Mouse (Mus musculus): Measurements from ENCODE around the gene Dexi.

The Dexi gene

DNA sequence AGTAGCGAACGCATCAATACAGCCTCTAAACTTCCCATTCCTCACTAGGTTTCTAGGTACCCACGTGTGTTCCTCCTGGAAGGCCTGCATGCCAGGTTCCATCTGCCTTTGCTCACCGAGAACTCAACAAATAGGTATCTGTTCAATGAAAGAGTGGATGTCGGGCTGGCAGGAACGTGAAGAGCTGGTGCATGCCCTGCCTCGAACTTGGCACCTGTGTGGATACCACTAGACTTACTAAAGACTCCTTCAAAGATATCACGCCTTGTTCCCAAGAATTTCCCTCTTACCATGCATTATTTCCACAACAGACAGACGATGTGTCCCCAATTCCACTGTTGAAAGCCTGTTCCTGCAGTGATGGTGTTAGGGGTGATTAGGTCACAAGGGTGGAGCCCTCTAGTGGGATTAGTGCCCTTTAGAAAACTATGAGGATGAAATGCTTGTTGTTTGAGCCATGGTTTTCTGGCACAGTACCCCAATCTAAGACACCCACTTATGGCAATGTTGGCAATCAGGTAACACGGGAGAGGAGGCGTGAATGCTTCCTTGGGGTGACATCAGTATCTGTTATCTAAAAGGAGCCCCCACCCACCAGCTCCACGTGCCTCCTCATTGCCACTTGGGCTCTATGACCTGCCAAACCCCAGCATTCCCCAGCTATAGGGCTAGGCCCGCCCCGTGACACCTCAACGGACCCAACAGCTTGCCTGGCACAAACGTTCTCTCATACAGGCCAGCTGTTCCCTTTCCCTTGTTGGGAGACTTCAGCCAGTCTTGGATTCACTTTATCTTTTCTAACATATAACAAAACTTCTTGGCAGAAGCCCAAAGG is 1.9 kb downstream of the Dexi start:
- no peak for DNase-seq

DNA sequence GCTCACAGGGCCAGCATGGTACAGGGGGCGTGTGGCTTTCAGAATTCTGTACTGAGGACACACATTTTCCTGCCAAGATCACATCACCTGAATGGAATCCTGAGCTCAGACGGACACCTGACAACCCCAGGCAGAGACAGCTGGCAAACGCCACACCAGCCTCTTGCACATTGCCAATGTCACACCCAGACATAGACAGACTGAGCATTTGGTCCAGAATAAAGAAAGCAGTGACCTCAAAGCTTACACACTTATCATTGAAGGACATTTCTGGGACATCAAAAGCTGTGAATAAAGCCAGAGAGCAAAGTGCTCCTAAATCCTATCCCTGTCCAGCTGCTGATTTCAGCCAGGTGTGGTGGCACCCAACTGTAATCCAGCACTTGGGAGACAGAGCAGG is 5.9 kb downstream of the Dexi start:
- DNase-seq = no peak

DNA sequence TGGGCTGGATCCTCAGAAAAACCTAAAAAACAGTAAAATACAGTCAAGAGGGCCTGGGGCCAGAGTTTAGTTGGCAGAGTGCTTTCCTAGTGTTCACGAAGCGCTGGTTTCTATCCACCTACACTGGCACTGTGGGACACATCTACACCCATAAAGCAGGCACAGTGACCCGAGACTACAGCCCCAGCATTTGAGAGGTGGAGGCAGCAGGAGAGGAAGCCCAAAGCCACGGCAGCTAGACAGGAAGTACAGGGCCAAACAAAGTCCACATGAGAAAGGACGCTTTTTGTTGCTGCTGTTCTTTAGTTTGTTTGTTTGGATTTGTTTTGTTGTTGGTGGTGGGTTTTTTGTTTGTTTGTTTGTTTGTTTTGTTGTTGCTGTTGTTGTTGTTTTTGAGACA is 6.5 kb downstream of the Dexi start:
- no peak for DNase-seq

GRCm38 (mm10) chr16:10534567-10534966 is 8.3 kb downstream of the Dexi start:
- no peak for DNase-seq

- no peak for DNase-seq
These were observed 9.1 kb downstream of the Dexi start for GRCm38 (mm10) chr16:10533781-10534180.

GRCm38 (mm10) chr16:10530179-10530578 is 12.7 kb downstream of the Dexi start:
- no peak for DNase-seq

GRCm38 (mm10) chr16:10528382-10528781 is 14.5 kb downstream of the Dexi start:
- DNase-seq = no peak

- no peak for DNase-seq
These were observed 15.7 kb downstream of the Dexi start for GRCm38 (mm10) chr16:10527046-10527644.

DNA sequence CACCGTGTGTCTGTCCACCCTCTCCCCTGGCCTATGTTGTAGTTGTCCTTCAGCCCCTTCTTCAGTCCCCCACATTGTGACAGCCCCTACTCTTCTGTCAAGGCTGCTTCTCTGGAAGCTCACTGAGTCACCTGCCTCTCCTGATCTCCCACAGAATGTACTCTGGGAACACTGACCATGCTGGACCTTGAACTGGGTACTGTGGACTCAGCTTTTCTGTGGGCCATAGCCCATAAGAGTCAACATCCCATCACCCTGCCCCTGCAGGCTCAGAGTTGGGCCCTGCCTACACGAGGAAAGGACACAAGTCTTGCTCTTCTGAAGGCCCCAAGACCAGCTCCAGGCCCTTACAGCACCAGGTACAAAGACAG is 17.3 kb downstream of the Dexi start:
- DNase-seq = no peak

DNA sequence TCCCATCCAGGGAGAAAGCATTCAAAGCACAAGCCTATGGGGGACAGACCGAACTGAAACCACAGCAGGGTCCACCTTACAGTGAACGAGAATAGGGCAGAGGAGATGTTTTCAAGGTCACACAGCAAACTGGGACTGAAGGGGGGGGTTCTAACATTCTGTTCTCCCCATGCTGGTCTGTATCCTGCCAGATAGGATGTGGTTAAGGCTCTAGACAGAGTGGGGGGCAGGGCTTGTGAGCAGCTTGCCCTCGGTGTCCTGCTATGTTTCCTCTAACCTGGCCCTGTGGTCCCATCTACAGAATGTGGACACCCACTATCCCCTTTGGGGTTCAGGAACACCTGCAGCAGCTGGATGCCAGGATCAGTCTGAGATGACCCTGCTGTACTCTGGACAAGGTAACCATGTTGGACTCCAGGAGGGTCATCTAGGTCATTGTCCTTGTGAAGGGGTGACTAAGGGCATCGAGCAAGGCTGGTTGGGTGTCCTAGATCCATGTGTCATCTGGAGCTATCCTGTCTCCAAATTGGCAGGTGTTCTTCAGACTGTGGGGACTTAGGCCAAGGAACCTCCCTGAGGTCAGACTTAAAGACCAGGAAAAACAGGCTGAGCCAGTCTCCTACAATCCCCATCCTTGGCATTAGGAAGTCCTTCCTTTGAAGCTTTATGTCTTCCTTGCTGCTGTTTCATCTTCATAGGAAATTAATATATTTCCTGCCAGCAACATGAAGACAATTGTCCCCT is 17.8 kb downstream of the Dexi start:
- DNase-seq = no peak

DNA sequence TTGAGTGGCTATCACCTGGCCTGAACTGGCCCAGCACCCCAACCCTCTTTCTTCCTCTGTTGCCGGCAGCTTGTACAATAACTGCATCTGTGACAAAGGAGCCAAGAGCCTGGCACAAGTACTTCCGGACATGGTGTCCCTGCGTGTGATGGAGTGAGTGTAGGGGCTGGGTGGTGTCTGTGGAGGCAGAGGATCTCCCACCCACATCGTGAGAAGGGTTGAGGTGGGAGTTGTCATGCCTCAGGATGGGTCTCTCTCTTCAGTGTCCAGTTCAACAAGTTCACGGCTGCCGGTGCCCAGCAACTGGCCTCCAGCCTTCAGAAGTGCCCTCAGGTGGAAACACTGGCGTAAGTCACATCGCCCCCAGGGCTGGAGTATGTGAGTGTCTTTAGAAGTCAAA is 19.2 kb downstream of the Dexi start:
- no peak for DNase-seq

GRCm38 (mm10) chr16:10522811-10523210 is 20.0 kb downstream of the Dexi start:
- peak; percentile 59 for DNase-seq

DNA sequence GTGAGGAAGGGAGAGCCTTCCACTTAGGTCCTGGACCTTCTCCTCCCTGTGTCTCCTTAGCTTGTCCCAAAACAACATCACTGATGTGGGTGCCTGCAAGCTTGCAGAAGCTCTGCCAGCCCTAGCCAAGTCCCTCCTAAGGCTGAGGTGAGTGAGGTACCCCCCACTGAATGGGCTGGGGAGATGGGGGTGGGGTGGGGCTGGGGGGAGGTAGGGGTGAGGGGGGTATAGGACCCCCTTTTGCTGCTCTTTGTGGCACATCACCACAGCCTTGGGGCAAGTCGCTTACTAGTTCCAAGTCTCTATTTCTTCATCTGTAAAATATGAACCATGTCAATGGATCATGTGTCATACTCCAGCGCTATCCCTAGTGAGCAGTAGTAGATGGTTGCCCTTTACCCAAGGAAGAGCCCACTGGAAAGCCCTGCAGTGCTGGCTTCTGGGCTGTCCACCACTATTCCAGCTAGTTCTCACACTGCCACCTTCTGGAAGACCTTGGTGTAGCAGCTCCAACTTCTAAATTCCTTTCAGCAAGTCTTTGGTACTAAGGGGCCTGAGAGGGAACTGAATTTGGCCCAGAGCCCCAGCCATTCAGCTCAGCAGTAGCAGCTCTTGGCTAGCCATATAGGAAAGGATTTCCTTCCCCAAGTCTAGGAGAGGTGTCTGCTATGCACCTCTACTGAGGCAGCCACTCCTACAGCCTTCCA is 21.8 kb downstream of the Dexi start:
- peak; percentile 69 for DNase-seq

DNA sequence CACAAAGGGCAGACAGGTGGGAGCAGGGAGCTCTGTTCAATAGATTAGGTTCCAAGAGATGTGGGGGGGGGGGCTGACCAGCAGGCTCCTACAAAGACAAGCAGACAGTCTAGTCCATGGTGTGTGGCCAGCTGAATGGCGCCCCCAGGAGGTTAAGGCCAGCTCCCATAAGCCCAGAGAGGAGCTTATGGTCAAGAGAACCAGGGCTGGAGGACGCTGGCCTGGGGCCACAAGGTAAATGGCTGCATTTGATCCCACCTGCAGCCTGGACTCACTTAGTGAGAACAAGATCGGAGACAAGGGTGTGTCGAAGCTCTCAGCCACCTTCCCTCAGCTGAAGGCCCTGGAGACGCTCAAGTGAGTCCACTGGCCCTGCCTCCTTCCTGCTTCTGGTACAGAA is 24.8 kb downstream of the Dexi start:
- DNase-seq = no peak

DNA sequence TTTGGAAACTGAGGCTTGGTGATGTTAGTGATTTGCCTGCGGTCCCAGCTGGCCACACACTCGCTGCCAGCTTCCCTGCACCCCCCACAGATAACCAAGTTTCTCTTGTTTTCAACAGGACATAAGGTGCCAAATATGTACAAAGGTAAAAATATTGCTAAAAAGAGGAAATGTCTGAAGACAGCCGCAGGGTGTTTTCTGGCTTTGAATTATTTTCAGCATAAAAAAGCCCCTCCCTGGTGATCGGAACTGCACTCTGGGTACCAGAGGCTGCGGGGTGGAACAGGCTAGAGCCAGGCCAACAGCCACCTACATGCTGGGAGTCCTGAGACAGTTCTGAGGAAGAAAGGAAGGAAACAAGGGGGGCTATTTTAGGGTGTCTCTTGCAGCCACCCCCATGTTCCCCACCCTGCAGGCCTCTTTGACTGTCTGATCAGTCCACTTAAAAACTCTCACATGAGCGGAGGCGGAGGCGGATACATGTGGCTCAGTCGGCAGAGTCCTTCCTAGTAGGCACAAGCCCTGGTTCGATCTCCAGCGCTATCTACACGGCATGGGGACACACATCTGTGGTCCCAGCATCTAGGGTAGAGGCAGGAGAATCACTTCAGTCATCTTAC is 26.8 kb downstream of the Dexi start:
- DNase-seq = no peak

- no peak for DNase-seq
These were observed 31.7 kb downstream of the Dexi start for GRCm38 (mm10) chr16:10511134-10511520.

DNA sequence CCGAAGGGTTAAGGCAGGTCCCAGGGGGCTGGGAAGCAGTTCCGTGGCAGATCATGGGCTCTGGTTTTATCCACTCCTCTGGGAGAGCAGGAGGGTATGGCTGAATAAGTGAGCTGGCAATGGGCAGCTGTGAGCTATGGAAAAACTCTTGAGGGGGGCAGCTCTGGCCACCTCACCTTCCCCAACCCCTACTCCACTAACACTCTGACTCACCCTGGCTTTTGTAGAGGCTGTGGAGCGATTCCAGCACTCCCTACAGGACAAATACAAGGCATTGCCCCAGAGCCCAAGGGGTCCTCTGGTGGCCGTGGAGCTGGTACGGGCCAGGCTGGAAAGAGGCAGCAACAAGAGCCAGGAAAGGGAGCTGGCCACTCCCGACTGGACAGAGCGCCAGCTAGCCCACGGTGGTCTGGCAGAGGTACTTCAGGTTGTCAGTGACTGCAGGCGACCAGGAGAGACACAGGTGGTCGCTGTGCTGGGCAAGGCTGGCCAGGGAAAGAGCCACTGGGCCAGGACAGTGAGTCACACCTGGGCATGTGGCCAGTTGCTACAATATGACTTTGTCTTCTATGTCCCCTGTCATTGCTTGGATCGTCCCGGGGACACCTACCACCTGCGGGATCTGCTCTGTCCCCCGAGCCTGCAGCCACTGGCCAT is 32.2 kb downstream of the Dexi start:
- DNase-seq = no peak

DNA sequence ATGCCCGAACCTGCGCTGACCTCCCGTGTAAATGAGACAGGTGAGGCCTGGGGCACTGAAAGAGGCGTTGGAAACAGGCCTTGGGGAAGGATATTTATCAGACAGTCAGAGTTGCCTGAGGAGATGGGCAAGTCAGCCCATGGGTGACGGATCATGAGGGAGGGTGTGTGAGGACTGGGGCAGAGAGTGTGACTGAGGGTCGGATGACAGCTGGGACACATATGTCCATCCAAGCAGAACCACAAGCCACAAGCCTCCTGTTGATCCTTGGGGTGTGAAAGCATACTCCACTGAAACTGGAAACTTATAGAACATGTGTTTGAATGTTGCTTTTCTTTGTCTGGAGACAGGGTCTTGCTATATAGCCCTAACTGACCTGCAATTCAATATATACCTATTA is 34.2 kb downstream of the Dexi start:
- no peak for DNase-seq

DNA sequence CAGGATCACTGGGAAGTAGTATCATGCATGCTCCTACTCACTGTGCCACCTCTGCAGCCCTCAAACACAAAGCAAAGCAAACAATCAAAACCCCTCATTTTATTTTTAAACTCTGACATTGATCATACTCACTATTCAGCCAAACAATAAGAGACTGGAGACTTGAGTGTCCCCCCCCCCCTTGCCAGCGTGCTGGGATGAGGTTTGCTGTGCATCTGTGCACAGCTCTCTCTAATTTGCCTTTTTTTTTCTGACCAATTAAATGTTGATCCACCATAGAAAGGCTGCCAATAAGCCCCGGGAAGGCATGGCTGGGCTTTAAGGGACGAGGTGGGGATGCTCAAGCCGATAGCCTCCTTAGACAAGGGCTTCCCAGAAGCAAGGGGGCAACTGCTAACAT is 35.4 kb downstream of the Dexi start:
- DNase-seq = no peak

DNA sequence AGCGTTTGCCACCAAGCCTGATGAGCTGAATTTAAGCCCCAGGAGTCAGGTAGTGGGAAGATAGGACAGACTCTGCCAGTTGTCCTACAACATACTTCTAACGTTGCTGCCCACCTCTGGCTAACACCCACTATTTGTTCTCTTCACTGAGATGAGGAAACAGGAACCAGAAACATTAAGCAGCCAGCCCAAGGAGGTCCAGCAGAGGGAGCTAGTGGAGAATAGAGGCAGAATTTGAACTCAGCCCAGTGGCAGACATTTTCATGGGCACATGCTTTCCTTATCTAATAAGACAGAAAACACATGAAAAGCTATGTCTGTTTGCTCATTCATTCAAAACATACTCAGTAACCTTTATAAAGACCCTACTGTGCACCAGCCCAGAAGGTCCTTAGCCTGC is 39.8 kb downstream of the Dexi start:
- DNase-seq = no peak

DNA sequence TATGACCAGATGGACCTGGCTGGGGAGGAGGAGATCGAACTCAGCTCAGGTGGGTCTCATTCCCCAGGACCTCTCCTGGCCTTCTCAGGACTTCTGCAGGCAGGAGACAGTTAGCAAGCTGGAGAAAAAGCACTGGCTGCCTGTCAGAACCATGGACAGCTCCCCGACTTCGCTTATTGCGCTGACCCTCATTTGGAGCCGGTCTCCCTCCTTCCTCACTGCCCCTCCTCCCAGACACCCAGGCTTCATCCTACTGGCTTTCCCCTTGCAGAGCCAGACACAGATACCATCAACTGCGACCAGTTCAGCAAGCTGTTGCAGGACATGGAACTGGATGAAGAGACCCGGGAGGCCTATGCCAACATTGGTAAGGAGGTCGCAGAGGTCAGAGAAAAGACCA is 41.0 kb downstream of the Dexi start:
- DNase-seq = peak; percentile 57

- DNase-seq = no peak
These were observed 43.7 kb downstream of the Dexi start for GRCm38 (mm10) chr16:10499122-10499521.

All from liver (tissue).